Mouse (Mus musculus): ENCODE measurements around the gene Rhou. TPM values are rescaled to one million over a fixed set of nuclear protein-coding genes. Genes with fewer than 3 reads are reported as not detected.

The Rhou gene
- polyA plus RNA-seq, 1 experiment from 2014 or later = 12.9 TPM

GRCm38 (mm10) chr8:123655351-123655779, 1.6 kb downstream of the Rhou start:
- Histone ChIP-seq H3K4me1 (ENCODE audit: control insufficient read depth, insufficient read depth, low read length) (peaks cover 12% of the 10 kb centered on the region), H3K27ac (replicated peaks; ENCODE audit: low read depth, low read length) (no peak overlapping the region), H3K9ac (replicated peaks; ENCODE audit: low read length) (peak overlapping the region; percentile 29; the same call in 1 of the 2 replicates), H3K27me3 (ENCODE audit: control insufficient read depth, insufficient read depth, low read length) (no peaks in the 10 kb centered on the region), H3K4me3 (replicated peaks; ENCODE audit: low read depth, low read length) (peak overlapping the region; percentile 73), H3K36me3 (ENCODE audit: control insufficient read depth, insufficient read depth, low read length) (peaks cover 23% of the 10 kb centered on the region), H3K4me2 (ENCODE audit: low read length) (peak overlapping the region; percentile 63), H3K9me3 (ENCODE audit: control insufficient read depth, low read length) (no peaks in the 10 kb centered on the region)
- WGBS = 7% methylated on average over 8 of the region's 8 CpGs
- no peak for ATAC-seq (ENCODE audit: low FRiP score, low TSS enrichment)
- DNase-seq = no peak

GRCm38 (mm10) chr8:123657826-123658225, 4.1 kb downstream of the Rhou start:
- Histone ChIP-seq H3K9me3 (ENCODE audit: control insufficient read depth, low read length) (no peaks in the 10 kb centered on the region), H3K4me2 (ENCODE audit: low read length) (no peak overlapping the region), H3K4me1 (ENCODE audit: control insufficient read depth, insufficient read depth, low read length) (peaks cover 12% of the 10 kb centered on the region), H3K27me3 (ENCODE audit: control insufficient read depth, insufficient read depth, low read length) (no peaks in the 10 kb centered on the region), H3K9ac (replicated peaks; ENCODE audit: low read length) (no peak overlapping the region), H3K4me3 (replicated peaks; ENCODE audit: low read depth, low read length) (no peak overlapping the region), H3K36me3 (ENCODE audit: control insufficient read depth, insufficient read depth, low read length) (peaks cover 43% of the 10 kb centered on the region), H3K27ac (replicated peaks; ENCODE audit: low read depth, low read length) (no peak overlapping the region)
- WGBS = 93% methylated on average over 8 of the region's 8 CpGs
- no peak for DNase-seq
- no peak for ATAC-seq (ENCODE audit: low FRiP score, low TSS enrichment)

GRCm38 (mm10) chr8:123659469-123660057, 5.8 kb downstream of the Rhou start:
- no peak overlapping the region for H3K4me2 ChIP-seq (ENCODE audit: low read length)
- DNase-seq (no peak), ATAC-seq (ENCODE audit: low FRiP score, low TSS enrichment) (no peak)
- 85% methylated on average over 10 of the region's 10 CpGs for WGBS
- H3K4me1 ChIP-seq (ENCODE audit: control insufficient read depth, insufficient read depth, low read length) = peaks cover 12% of the 10 kb centered on the region
- H3K36me3 ChIP-seq (ENCODE audit: control insufficient read depth, insufficient read depth, low read length) = peaks cover 59% of the 10 kb centered on the region
- no peaks in the 10 kb centered on the region for H3K27me3 ChIP-seq (ENCODE audit: control insufficient read depth, insufficient read depth, low read length)
- H3K4me3 ChIP-seq (replicated peaks; ENCODE audit: low read depth, low read length) = no peak overlapping the region
- no peak overlapping the region for H3K27ac ChIP-seq (replicated peaks; ENCODE audit: low read depth, low read length)
- no peak overlapping the region for H3K9ac ChIP-seq (replicated peaks; ENCODE audit: low read length)
- H3K9me3 ChIP-seq (ENCODE audit: control insufficient read depth, low read length) = no peaks in the 10 kb centered on the region

- DNase-seq = no peak
- no peak overlapping the region for H3K9ac ChIP-seq (replicated peaks; ENCODE audit: low read length)
- H3K4me1 ChIP-seq (ENCODE audit: control insufficient read depth, insufficient read depth, low read length) = no peaks in the 10 kb centered on the region
- H3K4me2 ChIP-seq (ENCODE audit: low read length) = no peak overlapping the region
- no peaks in the 10 kb centered on the region for H3K9me3 ChIP-seq (ENCODE audit: control insufficient read depth, low read length)
- no peak for ATAC-seq (ENCODE audit: low FRiP score, low TSS enrichment)
- peaks cover 51% of the 10 kb centered on the region for H3K36me3 ChIP-seq (ENCODE audit: control insufficient read depth, insufficient read depth, low read length)
- H3K27ac ChIP-seq (replicated peaks; ENCODE audit: low read depth, low read length) = no peak overlapping the region
- WGBS = 90% methylated on average over 11 of the region's 11 CpGs
- H3K4me3 ChIP-seq (replicated peaks; ENCODE audit: low read depth, low read length) = no peak overlapping the region
- no peaks in the 10 kb centered on the region for H3K27me3 ChIP-seq (ENCODE audit: control insufficient read depth, insufficient read depth, low read length)
Observed at GRCm38 (mm10) chr8:123661515-123661914, 7.8 kb downstream of the Rhou start.

- H3K27me3 ChIP-seq (ENCODE audit: control insufficient read depth, insufficient read depth, low read length) = no peaks in the 10 kb centered on the region
- no peak overlapping the region for H3K27ac ChIP-seq (replicated peaks; ENCODE audit: low read depth, low read length)
- WGBS = 89% methylated on average over 6 of the region's 6 CpGs
- DNase-seq (no peak), ATAC-seq (ENCODE audit: low FRiP score, low TSS enrichment) (no peak)
- H3K4me3 ChIP-seq (replicated peaks; ENCODE audit: low read depth, low read length) = no peak overlapping the region
- no peaks in the 10 kb centered on the region for H3K9me3 ChIP-seq (ENCODE audit: control insufficient read depth, low read length)
- no peak overlapping the region for H3K9ac ChIP-seq (replicated peaks; ENCODE audit: low read length)
- H3K36me3 ChIP-seq (ENCODE audit: control insufficient read depth, insufficient read depth, low read length) = peaks cover 37% of the 10 kb centered on the region
- H3K4me2 ChIP-seq (ENCODE audit: low read length) = no peak overlapping the region
- H3K4me1 ChIP-seq (ENCODE audit: control insufficient read depth, insufficient read depth, low read length) = no peaks in the 10 kb centered on the region
Observed at GRCm38 (mm10) chr8:123665580-123665979, 11.9 kb downstream of the Rhou start.

- ATAC-seq (ENCODE audit: low FRiP score, low TSS enrichment) (no peak), DNase-seq (no peak)
- Histone ChIP-seq H3K9me3 (ENCODE audit: control insufficient read depth, low read length) (no peaks in the 10 kb centered on the region), H3K4me3 (replicated peaks; ENCODE audit: low read depth, low read length) (no peak overlapping the region), H3K4me1 (ENCODE audit: control insufficient read depth, insufficient read depth, low read length) (no peaks in the 10 kb centered on the region), H3K27me3 (ENCODE audit: control insufficient read depth, insufficient read depth, low read length) (no peaks in the 10 kb centered on the region), H3K4me2 (ENCODE audit: low read length) (no peak overlapping the region), H3K9ac (replicated peaks; ENCODE audit: low read length) (no peak overlapping the region), H3K36me3 (ENCODE audit: control insufficient read depth, insufficient read depth, low read length) (peaks cover 25% of the 10 kb centered on the region), H3K27ac (replicated peaks; ENCODE audit: low read depth, low read length) (no peak overlapping the region)
- whole genome bisulfite sequencing = 88% methylated on average over 1 of the region's 1 CpGs
Observed at GRCm38 (mm10) chr8:123666832-123667231, 13.1 kb downstream of the Rhou start.

GRCm38 (mm10) chr8:123668681-123669080, 15.0 kb downstream of the Rhou start:
- peaks cover 9% of the 10 kb centered on the region; the same call in 1 of the 2 replicates for H3K36me3 ChIP-seq (ENCODE audit: control insufficient read depth, insufficient read depth, low read length)
- DNase-seq (no peak), ATAC-seq (ENCODE audit: low FRiP score, low TSS enrichment) (no peak)
- H3K4me1 ChIP-seq (ENCODE audit: control insufficient read depth, insufficient read depth, low read length) = no peaks in the 10 kb centered on the region
- H3K9me3 ChIP-seq (ENCODE audit: control insufficient read depth, low read length) = no peaks in the 10 kb centered on the region
- H3K27ac ChIP-seq (replicated peaks; ENCODE audit: low read depth, low read length) = no peak overlapping the region
- no peak overlapping the region for H3K4me3 ChIP-seq (replicated peaks; ENCODE audit: low read depth, low read length)
- no peak overlapping the region for H3K4me2 ChIP-seq (ENCODE audit: low read length)
- 47% methylated on average over 4 of the region's 4 CpGs for WGBS
- no peak overlapping the region for H3K9ac ChIP-seq (replicated peaks; ENCODE audit: low read length)
- no peaks in the 10 kb centered on the region for H3K27me3 ChIP-seq (ENCODE audit: control insufficient read depth, insufficient read depth, low read length)

- H3K4me1 ChIP-seq (ENCODE audit: control insufficient read depth, insufficient read depth, low read length) = peaks cover 5% of the 10 kb centered on the region; the same call in 1 of the 2 replicates
- ATAC-seq (ENCODE audit: low FRiP score, low TSS enrichment) = no peak
- H3K4me2 ChIP-seq (ENCODE audit: low read length) = no peak overlapping the region
- DNase-seq = no peak
- no peaks in the 10 kb centered on the region for H3K9me3 ChIP-seq (ENCODE audit: control insufficient read depth, low read length)
- no peaks in the 10 kb centered on the region for H3K27me3 ChIP-seq (ENCODE audit: control insufficient read depth, insufficient read depth, low read length)
- WGBS = 51% methylated on average over 7 of the region's 7 CpGs
- no peak overlapping the region for H3K27ac ChIP-seq (replicated peaks; ENCODE audit: low read depth, low read length)
- H3K36me3 ChIP-seq (ENCODE audit: control insufficient read depth, insufficient read depth, low read length) = no peaks in the 10 kb centered on the region
- no peak overlapping the region for H3K9ac ChIP-seq (replicated peaks; ENCODE audit: low read length)
- no peak overlapping the region for H3K4me3 ChIP-seq (replicated peaks; ENCODE audit: low read depth, low read length)
Observed at GRCm38 (mm10) chr8:123670766-123671165, 17.0 kb downstream of the Rhou start.

GRCm38 (mm10) chr8:123671454-123671853, 17.7 kb downstream of the Rhou start:
- no peaks in the 10 kb centered on the region for H3K27me3 ChIP-seq (ENCODE audit: control insufficient read depth, insufficient read depth, low read length)
- ATAC-seq (ENCODE audit: low FRiP score, low TSS enrichment) = no peak
- 50% methylated on average over 7 of the region's 7 CpGs for WGBS
- H3K9ac ChIP-seq (replicated peaks; ENCODE audit: low read length) = no peak overlapping the region
- no peak for DNase-seq
- no peak overlapping the region for H3K4me3 ChIP-seq (replicated peaks; ENCODE audit: low read depth, low read length)
- H3K27ac ChIP-seq (replicated peaks; ENCODE audit: low read depth, low read length) = no peak overlapping the region
- H3K4me1 ChIP-seq (ENCODE audit: control insufficient read depth, insufficient read depth, low read length) = peaks cover 5% of the 10 kb centered on the region; the same call in 1 of the 2 replicates
- H3K9me3 ChIP-seq (ENCODE audit: control insufficient read depth, low read length) = no peaks in the 10 kb centered on the region
- H3K4me2 ChIP-seq (ENCODE audit: low read length) = no peak overlapping the region
- no peaks in the 10 kb centered on the region for H3K36me3 ChIP-seq (ENCODE audit: control insufficient read depth, insufficient read depth, low read length)

Measured in midbrain, embryonic 14.5 days (tissue).